Mouse (Mus musculus) stomach, embryonic 14.5 days (tissue): ENCODE results near the gene Vps13d. TPM values are rescaled to one million over a fixed set of nuclear protein-coding genes. Genes with fewer than 3 reads are reported as not detected.
A peak's percentile ranks its signal among the peaks of the same experiment; 100 is the strongest.

Experiments used
- ATAC-seq: fragments of 200-750 bp; cut with Nextera tagmentation; 2 replicates; pipeline ENCODE4 v1.8.0; 2017; ENCODE audit warnings: low read depth, moderate TSS enrichment; ENCODE audit not compliant: insufficient number of reproducible peaks, insufficient read depth, low FRiP score
- H3K27ac ChIP-seq: fragments of 300-500 bp; sonication (generic); 2 replicates; pipeline ENCODE4 v1.5.1; 2014; ENCODE audit warnings: mild to moderate bottlenecking, low read length, moderate library complexity, mixed read lengths
- H3K27me3 ChIP-seq: fragments of 300-500 bp; sonication (generic); 2 replicates; pipeline ENCODE4 v1.6.1; 2014; ENCODE audit warnings: low read length, control low read depth, mixed read lengths; ENCODE audit not compliant: control insufficient read depth, insufficient read depth
- H3K36me3 ChIP-seq: fragments of 300-500 bp; sonication (generic); 2 replicates; pipeline ENCODE4 v1.6.1; 2014; ENCODE audit warnings: mild to moderate bottlenecking, control low read depth, low read length, moderate library complexity, mixed read lengths; ENCODE audit not compliant: control insufficient read depth, insufficient read depth
- H3K4me1 ChIP-seq: fragments of 300-500 bp; sonication (generic); 2 replicates; pipeline ENCODE4 v1.6.1; 2014; ENCODE audit warnings: low read length, control low read depth, mixed read lengths; ENCODE audit not compliant: control insufficient read depth, insufficient read depth
- H3K4me2 ChIP-seq: fragments of 300-500 bp; sonication (generic); replicated peaks from 2 replicates; pipeline ENCODE4 v1.6.1; 2014; ENCODE audit warnings: low read depth, low read length, control low read depth
- H3K4me3 ChIP-seq: fragments of 300-500 bp; sonication (generic); 2 replicates; pipeline ENCODE4 v1.5.1; 2014; ENCODE audit warnings: low read depth, low read length, control low read depth
- H3K9ac ChIP-seq: fragments of 300-500 bp; sonication (generic); replicated peaks from 2 replicates; pipeline ENCODE4 v1.6.1; 2014; ENCODE audit warnings: low read depth, mild to moderate bottlenecking, control low read depth, low read length, moderate library complexity, mixed read lengths
- H3K9me3 ChIP-seq: fragments of 300-500 bp; sonication (generic); 2 replicates; pipeline ENCODE4 v1.6.1; 2016; ENCODE audit warnings: low read depth, low read length, control low read depth; ENCODE audit not compliant: control insufficient read depth
- WGBS: fragments of 180-500 bp; shearing (Covaris S2); extraction: QIAGEN DNeasy Blood & Tissue Kit; methylation state at CpG from one replicate; pipeline ENCODE4 v1.1.7; 2014; 5-methylcytosine and 5-hydroxymethylcytosine counted together
- polyA plus RNA-seq: library from polyadenylated mRNA; unstranded; fragments of >200 nt; fragmentation: Nextera tagmentation; extraction: Ambion mirVana; gene quantifications from 2 replicates; pipeline ENCODE4 v1.2.1, GENCODE M21; 2014

The Vps13d gene
- polyA plus RNA-seq, 1 experiment from 2014 or later = 15.0 TPM

- H3K27me3 ChIP-seq = no peaks in the 10 kb centered on the region
- no peak overlapping the region for H3K9ac ChIP-seq
- ATAC-seq = no peak
- H3K4me2 ChIP-seq = no peak overlapping the region
- H3K36me3 ChIP-seq = peaks cover 30% of the 10 kb centered on the region
- H3K9me3 ChIP-seq = no peaks in the 10 kb centered on the region
- no peak overlapping the region for H3K27ac ChIP-seq
- H3K4me3 ChIP-seq = no peak overlapping the region
- peaks cover 7% of the 10 kb centered on the region; the same call in 1 of the 2 replicates for H3K4me1 ChIP-seq
Measured at GRCm38 (mm10) chr4:145103617-145104016, 91.2 kb downstream of the Vps13d start.

- 75% methylated on average over 6 of the region's 6 CpGs for WGBS
Measured at GRCm38 (mm10) chr4:145101823-145102718, 92.7 kb downstream of the Vps13d start.

DNA sequence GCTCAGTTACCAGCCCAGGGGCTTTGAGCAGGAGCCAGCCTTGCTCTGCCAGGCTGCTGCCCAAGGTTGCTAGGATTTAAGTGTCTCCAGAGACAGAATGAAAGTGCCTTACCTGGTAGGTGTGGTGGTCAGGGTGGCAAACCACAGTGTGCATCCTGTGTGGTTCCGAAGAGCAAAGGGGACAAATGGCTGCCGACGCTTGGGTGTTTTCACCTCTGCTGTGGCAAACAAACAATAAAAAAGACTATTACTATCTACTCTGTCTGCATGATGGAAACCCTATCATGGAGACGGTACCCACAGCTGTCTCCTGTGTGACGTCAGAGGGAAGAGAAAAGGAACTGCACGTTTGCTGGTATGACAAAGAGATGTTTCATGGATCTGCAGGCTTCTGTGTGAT is 95.0 kb downstream of the Vps13d start:
- H3K27ac ChIP-seq = no peak overlapping the region
- no peaks in the 10 kb centered on the region for H3K9me3 ChIP-seq
- no peak overlapping the region for H3K4me2 ChIP-seq
- no peak overlapping the region for H3K4me3 ChIP-seq
- H3K36me3 ChIP-seq = peaks cover 39% of the 10 kb centered on the region
- no peak for ATAC-seq
- no peak overlapping the region for H3K9ac ChIP-seq
- 83% methylated on average over 6 of the region's 6 CpGs for WGBS
- H3K27me3 ChIP-seq = no peaks in the 10 kb centered on the region
- peaks cover 7% of the 10 kb centered on the region; the same call in 1 of the 2 replicates for H3K4me1 ChIP-seq

More at GRCm38 (mm10) chr4:145101823-145102718, 92.7 kb downstream of the Vps13d start:
- Histone ChIP-seq H3K27ac (no peak overlapping the region), H3K4me2 (no peak overlapping the region), H3K27me3 (no peaks in the 10 kb centered on the region), H3K4me1 (peaks cover 7% of the 10 kb centered on the region; the same call in 1 of the 2 replicates), H3K9ac (no peak overlapping the region), H3K9me3 (no peaks in the 10 kb centered on the region), H3K36me3 (peaks cover 32% of the 10 kb centered on the region), H3K4me3 (no peak overlapping the region)
- ATAC-seq = no peak

GRCm38 (mm10) chr4:145099344-145099743 is 95.5 kb downstream of the Vps13d start:
- Histone ChIP-seq H3K9ac (no peak overlapping the region), H3K36me3 (peaks cover 43% of the 10 kb centered on the region), H3K27me3 (no peaks in the 10 kb centered on the region), H3K4me3 (no peak overlapping the region), H3K4me1 (peaks cover 7% of the 10 kb centered on the region; the same call in 1 of the 2 replicates), H3K27ac (no peak overlapping the region), H3K9me3 (no peaks in the 10 kb centered on the region), H3K4me2 (no peak overlapping the region)
- 72% methylated on average over 1 of the region's 1 CpGs for WGBS
- ATAC-seq = no peak

DNA sequence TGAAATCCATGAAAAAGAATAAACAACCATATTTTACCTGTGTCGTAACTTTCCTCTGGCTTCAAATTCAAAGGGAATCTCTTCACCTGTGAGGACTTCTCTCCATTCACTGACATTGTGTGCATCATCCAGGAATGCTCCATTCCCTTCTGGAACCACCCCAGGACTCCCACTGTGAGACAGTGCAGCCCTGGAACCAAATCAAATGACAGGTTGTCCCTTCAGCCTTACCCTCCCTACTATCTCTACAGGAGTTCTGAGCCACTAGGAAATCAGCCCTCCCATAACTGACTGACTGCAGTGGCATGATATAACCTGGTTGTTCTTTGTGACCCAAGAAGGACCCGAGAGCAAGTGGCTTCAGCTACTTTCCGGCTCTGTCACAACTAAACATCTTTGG is 96.8 kb downstream of the Vps13d start:
- H3K36me3 ChIP-seq = peaks cover 50% of the 10 kb centered on the region
- no peaks in the 10 kb centered on the region for H3K27me3 ChIP-seq
- no peak for ATAC-seq
- no peak overlapping the region for H3K27ac ChIP-seq
- no peak overlapping the region for H3K9ac ChIP-seq
- 92% methylated on average over 3 of the region's 3 CpGs for WGBS
- no peak overlapping the region for H3K4me3 ChIP-seq
- no peaks in the 10 kb centered on the region for H3K9me3 ChIP-seq
- peaks cover 7% of the 10 kb centered on the region; the same call in 1 of the 2 replicates for H3K4me1 ChIP-seq
- no peak overlapping the region for H3K4me2 ChIP-seq

DNA sequence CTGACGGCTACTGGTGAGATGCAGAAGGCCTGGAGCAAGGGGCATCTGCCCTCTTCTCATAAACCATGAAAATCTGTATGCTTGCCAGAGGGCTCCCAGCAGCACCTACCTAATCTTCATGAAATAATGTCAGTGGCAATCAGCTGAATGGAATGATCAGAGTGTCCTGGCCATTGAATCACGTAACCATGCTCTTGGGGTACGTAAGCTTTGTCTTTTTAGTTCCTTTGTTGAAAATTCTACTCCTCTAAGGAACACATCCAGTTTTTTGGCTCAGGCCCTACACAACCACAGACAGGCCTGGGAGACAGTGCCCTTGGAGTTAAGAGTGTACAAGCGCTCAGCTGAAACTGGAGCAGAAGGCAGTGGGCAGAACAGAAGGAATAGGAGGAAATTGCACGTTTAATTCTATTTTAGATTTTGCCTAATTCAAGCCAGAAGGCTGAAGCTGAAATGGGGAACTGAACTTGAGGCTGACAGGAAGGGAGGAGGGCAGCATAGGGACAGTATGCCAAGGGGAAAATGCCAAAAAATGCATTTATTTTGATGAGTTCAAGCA is 98.2 kb downstream of the Vps13d start:
- H3K4me2 ChIP-seq = no peak overlapping the region
- no peak for ATAC-seq
- WGBS = 82% methylated on average over 5 of the region's 5 CpGs
- peaks cover 7% of the 10 kb centered on the region; the same call in 1 of the 2 replicates for H3K4me1 ChIP-seq
- H3K27me3 ChIP-seq = no peaks in the 10 kb centered on the region
- H3K36me3 ChIP-seq = peaks cover 54% of the 10 kb centered on the region
- no peak overlapping the region for H3K27ac ChIP-seq
- H3K4me3 ChIP-seq = no peak overlapping the region
- no peak overlapping the region for H3K9ac ChIP-seq
- no peaks in the 10 kb centered on the region for H3K9me3 ChIP-seq

DNA sequence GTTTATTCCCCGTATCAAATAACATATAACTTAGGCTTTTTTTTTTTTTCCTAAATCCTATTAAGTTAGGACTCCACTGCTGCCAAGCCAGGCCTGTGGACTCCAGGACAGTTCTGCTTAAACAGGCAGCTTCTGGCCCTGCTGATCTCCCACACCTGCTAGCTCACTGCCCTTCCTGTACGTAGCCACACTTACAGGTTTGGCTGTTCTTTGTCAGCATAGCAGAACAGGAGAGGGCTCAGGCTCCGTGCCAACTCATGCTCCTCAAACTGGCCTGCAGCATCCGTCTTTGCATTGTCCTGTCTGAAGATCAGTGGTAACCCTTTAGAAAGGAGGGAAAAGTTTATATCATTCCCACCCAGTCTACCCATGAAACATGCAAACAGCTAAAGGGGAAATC is 108.3 kb downstream of the Vps13d start:
- ATAC-seq = peak; percentile 58; the same call in 1 of the 2 replicates
- Histone ChIP-seq H3K27me3 (no peaks in the 10 kb centered on the region), H3K4me1 (no peaks in the 10 kb centered on the region), H3K9me3 (no peaks in the 10 kb centered on the region), H3K4me3 (no peak overlapping the region), H3K36me3 (peaks cover 46% of the 10 kb centered on the region), H3K27ac (no peak overlapping the region; the same call in 1 of the 2 replicates), H3K9ac (no peak overlapping the region), H3K4me2 (no peak overlapping the region)
- WGBS = 54% methylated on average over 4 of the region's 4 CpGs

GRCm38 (mm10) chr4:145079324-145079723 is 115.5 kb downstream of the Vps13d start:
- Histone ChIP-seq H3K9me3 (no peaks in the 10 kb centered on the region), H3K9ac (no peak overlapping the region), H3K36me3 (peaks cover 26% of the 10 kb centered on the region; the same call in 1 of the 2 replicates), H3K4me2 (no peak overlapping the region), H3K4me3 (no peak overlapping the region), H3K27ac (no peak overlapping the region), H3K27me3 (no peaks in the 10 kb centered on the region), H3K4me1 (no peaks in the 10 kb centered on the region)
- 69% methylated on average over 2 of the region's 2 CpGs for WGBS
- ATAC-seq = no peak
